Mouse (Mus musculus) hindbrain, embryonic 11.5 days (tissue): ENCODE measurements at regions not wholly inside any gene's neighbourhood (a gene's known extent, or its start where the extent isn't known, plus 50 kb on each side); places are given as distances from the start of the nearest gene placed in this dataset.

Source experiments
- ATAC-seq: fragments of 200-750 bp; cut with Nextera tagmentation; 2 replicates; pipeline ENCODE4 v1.8.0; 2017; ENCODE audit warnings: mild to moderate bottlenecking, moderate TSS enrichment, moderate library complexity; ENCODE audit not compliant: low FRiP score
- DNase-seq: peaks from one replicate; pipeline ENCODE4 v3.0.0-alpha.2; 2015; ENCODE audit warnings: low spot score
- H3K27ac ChIP-seq: fragments of 300-500 bp; sonication (generic); 2 replicates; pipeline ENCODE4 v1.5.1; 2014; ENCODE audit warnings: mild to moderate bottlenecking, low read depth, low read length
- H3K27me3 ChIP-seq: fragments of 300-500 bp; sonication (generic); 2 replicates; pipeline ENCODE4 v1.6.1; 2014; ENCODE audit warnings: mild to moderate bottlenecking, low read length, moderate library complexity, mixed read lengths; ENCODE audit not compliant: control insufficient read depth, insufficient read depth
- H3K36me3 ChIP-seq: fragments of 300-500 bp; sonication (generic); 2 replicates; pipeline ENCODE4 v1.6.1; 2014; ENCODE audit warnings: mild to moderate bottlenecking, low read length, moderate library complexity, mixed read lengths; ENCODE audit not compliant: control insufficient read depth, insufficient read depth
- H3K4me1 ChIP-seq: fragments of 300-500 bp; sonication (generic); replicated peaks from 2 replicates; pipeline ENCODE4 v1.6.1; 2014; ENCODE audit warnings: low read length, mixed read lengths; ENCODE audit not compliant: control insufficient read depth, insufficient read depth
- H3K4me2 ChIP-seq: fragments of 300-500 bp; sonication (generic); replicated peaks from 2 replicates; pipeline ENCODE4 v1.6.1; 2014; ENCODE audit warnings: mild to moderate bottlenecking, low read depth, low read length
- H3K4me3 ChIP-seq: fragments of 300-500 bp; sonication (generic); 2 replicates; pipeline ENCODE4 v1.5.1; 2014; ENCODE audit warnings: low read depth, low read length
- H3K9ac ChIP-seq: fragments of 300-500 bp; sonication (generic); 2 replicates; pipeline ENCODE4 v1.6.1; 2014; ENCODE audit warnings: low read depth, low read length
- H3K9me3 ChIP-seq: fragments of 300-500 bp; sonication (generic); 2 replicates; pipeline ENCODE4 v1.6.1; 2016; ENCODE audit warnings: low read length; ENCODE audit not compliant: control insufficient read depth
- WGBS: fragments of 180-500 bp; shearing (Covaris S2); extraction: QIAGEN DNeasy Blood & Tissue Kit; methylation state at CpG from one replicate; pipeline ENCODE4 v1.1.7; 2014; 5-methylcytosine and 5-hydroxymethylcytosine counted together

GRCm38 (mm10) chr3:34150036-34150435 is 68.9 kb upstream of the Dnajc19 start:
- 59% methylated on average over 2 of the region's 2 CpGs for WGBS
- DNase-seq (peak; percentile 22), ATAC-seq (no peak)
- Histone ChIP-seq H3K27ac (no peak overlapping the region), H3K9ac (no peak overlapping the region), H3K4me2 (no peak overlapping the region), H3K9me3 (no peaks in the 10 kb centered on the region), H3K4me1 (no peaks in the 10 kb centered on the region), H3K4me3 (no peak overlapping the region), H3K27me3 (no peaks in the 10 kb centered on the region), H3K36me3 (no peaks in the 10 kb centered on the region)

GRCm38 (mm10) chr3:34143652-34144051 is 62.5 kb upstream of the Dnajc19 start:
- 77% methylated on average over 2 of the region's 2 CpGs for WGBS
- H3K9ac ChIP-seq = no peak overlapping the region
- no peak for ATAC-seq

GRCm38 (mm10) chr3:34139227-34139626 is 58.1 kb upstream of the Dnajc19 start:
- 81% methylated on average over 9 of the region's 9 CpGs for WGBS
- no peak overlapping the region for H3K27ac ChIP-seq
- ATAC-seq (no peak), DNase-seq (no peak)
- H3K4me1 ChIP-seq = no peaks in the 10 kb centered on the region
- no peaks in the 10 kb centered on the region for H3K9me3 ChIP-seq
- no peaks in the 10 kb centered on the region for H3K27me3 ChIP-seq
- H3K9ac ChIP-seq = no peak overlapping the region
- no peak overlapping the region for H3K4me3 ChIP-seq
- H3K4me2 ChIP-seq = no peak overlapping the region
- no peaks in the 10 kb centered on the region for H3K36me3 ChIP-seq

More at GRCm38 (mm10) chr3:34143652-34144051, 62.5 kb upstream of the Dnajc19 start:
- no peaks in the 10 kb centered on the region for H3K4me1 ChIP-seq
- DNase-seq = no peak
- H3K4me3 ChIP-seq = no peak overlapping the region
- H3K27ac ChIP-seq = no peak overlapping the region
- H3K4me2 ChIP-seq = no peak overlapping the region
- no peaks in the 10 kb centered on the region for H3K9me3 ChIP-seq
- H3K36me3 ChIP-seq = no peaks in the 10 kb centered on the region
- H3K27me3 ChIP-seq = no peaks in the 10 kb centered on the region

GRCm38 (mm10) chr3:34137984-34138383 is 56.9 kb upstream of the Dnajc19 start:
- no peaks in the 10 kb centered on the region for H3K9me3 ChIP-seq
- H3K4me3 ChIP-seq = no peak overlapping the region
- H3K27ac ChIP-seq = no peak overlapping the region
- H3K9ac ChIP-seq = no peak overlapping the region
- H3K36me3 ChIP-seq = no peaks in the 10 kb centered on the region
- no peaks in the 10 kb centered on the region for H3K4me1 ChIP-seq
- ATAC-seq = no peak
- H3K4me2 ChIP-seq = no peak overlapping the region
- no peak for DNase-seq
- 87% methylated on average over 7 of the region's 7 CpGs for WGBS
- H3K27me3 ChIP-seq = no peaks in the 10 kb centered on the region

- ATAC-seq = no peak
- no peaks in the 10 kb centered on the region for H3K27me3 ChIP-seq
- no peak for DNase-seq
- no peaks in the 10 kb centered on the region for H3K4me1 ChIP-seq
- H3K4me3 ChIP-seq = no peak overlapping the region
- H3K9ac ChIP-seq = no peak overlapping the region
- no peaks in the 10 kb centered on the region for H3K9me3 ChIP-seq
- H3K4me2 ChIP-seq = no peak overlapping the region
- no peaks in the 10 kb centered on the region for H3K36me3 ChIP-seq
- 81% methylated on average over 2 of the region's 2 CpGs for WGBS
- H3K27ac ChIP-seq = no peak overlapping the region
These were observed 55.3 kb upstream of the Dnajc19 start for GRCm38 (mm10) chr3:34136385-34136784.
